Mouse (Mus musculus): Measurements from ENCODE around the gene Sema5b. TPM values are rescaled to one million over a fixed set of nuclear protein-coding genes. Genes with fewer than 3 reads are reported as not detected.

The Sema5b gene
- polyA plus RNA-seq (2014; fragmentation: Nextera tagmentation; extraction: Ambion mirVana): 2.7 and 3.3 TPM in 2 replicates

DNA sequence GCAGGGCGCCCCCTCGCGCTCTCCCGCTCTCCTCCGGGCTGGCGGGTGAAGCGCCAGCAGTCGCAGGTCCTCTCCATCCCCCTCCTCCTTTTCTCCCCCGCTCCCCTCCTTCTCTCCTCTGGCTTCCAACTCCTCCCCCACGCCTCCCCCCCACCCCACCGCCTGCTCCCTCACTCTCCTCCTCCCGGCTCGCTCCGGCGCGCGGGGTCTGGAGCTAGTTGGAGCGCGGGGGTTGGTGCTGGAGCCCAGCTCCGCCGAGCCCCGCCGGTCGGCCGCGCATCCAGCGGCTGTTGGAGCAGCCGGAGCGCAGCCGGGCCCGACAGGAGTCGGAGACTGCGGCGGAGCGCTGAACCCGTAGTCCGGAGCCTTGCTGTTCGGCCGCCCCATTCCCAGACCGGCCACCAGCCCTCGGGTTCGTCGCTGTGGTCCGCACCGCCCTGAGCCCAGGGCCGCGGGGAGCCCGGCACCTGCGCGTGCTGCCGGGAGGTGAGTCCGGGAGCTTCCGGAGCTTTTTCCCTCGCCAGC lies at the start of gene Sema5b:
Gene Sema5b, plus strand, starts transcription at position 29 of the 525 bp plus-strand sequence.
- H3K36me3 ChIP-seq (ENCODE audit: insufficient read depth): no peaks in the 10 kb centered on the region
- WGBS: under 1% methylated on average over 50 of the region's 54 CpGs
- H3K9ac ChIP-seq: peak within 1 kb of the TSS; percentile 50
- no peak within 1 kb of the TSS for H3K27ac ChIP-seq (ENCODE audit: low read depth)
- peak; percentile 82 for ATAC-seq (ENCODE audit: insufficient read depth)
- no peaks in the 10 kb centered on the region for H3K9me3 ChIP-seq (ENCODE audit: low read depth, low read length)
- DNase-seq: peak; percentile 84
- peak within 1 kb of the TSS; percentile 97 for H3K4me2 ChIP-seq
- H3K27me3 ChIP-seq (ENCODE audit: insufficient read depth, low read length): peaks cover 71% of the 10 kb centered on the region
- H3K4me3 ChIP-seq (ENCODE audit: low read depth, low read length): peak within 1 kb of the TSS; percentile 52
- TF ChIP-seq CTCF (IDR thresholded peaks at IDR 0.05; ENCODE audit: low read depth): no peak; the same call in 1 of the 2 replicates
- peaks cover 4% of the 10 kb centered on the region; the same call in 1 of the 2 replicates for H3K4me1 ChIP-seq (ENCODE audit: insufficient read depth)

- Histone ChIP-seq H3K4me3 (ENCODE audit: low read depth, low read length) (no peak overlapping the region), H3K9ac (no peak overlapping the region), H3K27me3 (ENCODE audit: insufficient read depth, low read length) (no peaks in the 10 kb centered on the region), H3K4me2 (no peak overlapping the region), H3K9me3 (ENCODE audit: low read depth, low read length) (no peaks in the 10 kb centered on the region), H3K4me1 (ENCODE audit: insufficient read depth) (no peaks in the 10 kb centered on the region), H3K27ac (ENCODE audit: low read depth) (no peak overlapping the region), H3K36me3 (ENCODE audit: insufficient read depth) (no peaks in the 10 kb centered on the region)
- no peak for TF ChIP-seq CTCF (IDR thresholded peaks at IDR 0.05; ENCODE audit: low read depth)
- 77% methylated on average over 3 of the region's 3 CpGs for whole genome bisulfite sequencing
- ATAC-seq (ENCODE audit: insufficient read depth): no peak
- no peak for DNase-seq
These were observed 40.6 kb upstream of the Sema5b start for GRCm38 (mm10) chr16:35500342-35500741.

DNA sequence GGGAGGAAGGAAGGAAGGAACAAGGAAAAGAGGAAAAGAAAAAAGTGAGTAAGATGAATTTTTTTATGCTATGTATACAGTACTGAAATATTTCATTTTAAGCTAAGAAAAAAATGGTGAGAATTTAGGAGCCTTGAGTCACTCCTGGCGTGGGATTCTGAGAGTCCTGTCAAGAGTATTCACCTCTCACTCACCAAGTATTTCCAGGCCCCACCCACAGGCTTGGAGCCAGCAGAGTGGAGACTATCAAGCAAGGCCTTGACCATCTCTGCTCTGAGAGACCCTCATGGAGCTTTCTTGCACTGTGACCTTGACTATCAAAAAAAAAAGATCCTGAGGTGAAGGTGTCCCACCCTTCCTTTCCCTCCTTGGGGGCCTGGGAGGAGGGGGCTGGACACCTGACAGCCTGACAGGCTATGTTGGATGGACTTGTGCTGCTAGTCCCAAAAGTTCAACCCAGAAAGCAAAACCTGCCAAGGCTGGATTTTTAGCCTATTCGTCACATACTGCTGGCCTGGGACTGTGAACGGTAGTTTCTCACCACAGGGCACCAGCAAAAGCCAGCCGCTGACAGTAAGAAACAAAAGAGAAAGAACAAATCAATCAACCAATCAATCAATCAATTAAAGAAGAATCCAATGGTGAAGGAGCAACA lies 39.7 kb upstream of the Sema5b start:
- no peak for TF ChIP-seq CTCF (IDR thresholded peaks at IDR 0.05; ENCODE audit: low read depth)
- WGBS: 51% methylated on average over 4 of the region's 4 CpGs
- H3K27me3 ChIP-seq (ENCODE audit: insufficient read depth, low read length): no peaks in the 10 kb centered on the region
- H3K9me3 ChIP-seq (ENCODE audit: low read depth, low read length): no peaks in the 10 kb centered on the region
- H3K4me2 ChIP-seq: no peak overlapping the region
- no peak overlapping the region for H3K4me3 ChIP-seq (ENCODE audit: low read depth, low read length)
- DNase-seq (no peak), ATAC-seq (ENCODE audit: insufficient read depth) (no peak)
- H3K36me3 ChIP-seq (ENCODE audit: insufficient read depth): no peaks in the 10 kb centered on the region
- H3K9ac ChIP-seq: no peak overlapping the region
- no peaks in the 10 kb centered on the region for H3K4me1 ChIP-seq (ENCODE audit: insufficient read depth)
- H3K27ac ChIP-seq (ENCODE audit: low read depth): no peak overlapping the region

- no peak overlapping the region for H3K27ac ChIP-seq (ENCODE audit: low read depth)
- 61% methylated on average over 11 of the region's 11 CpGs for WGBS
- no peak for DNase-seq
These were observed 38.5 kb upstream of the Sema5b start for GRCm38 (mm10) chr16:35502456-35502855.

GRCm38 (mm10) chr16:35504266-35504665 lies 36.7 kb upstream of the Sema5b start:
- no peak for ATAC-seq (ENCODE audit: insufficient read depth)
- no peak for DNase-seq
- no peaks in the 10 kb centered on the region for H3K27me3 ChIP-seq (ENCODE audit: insufficient read depth, low read length)
- TF ChIP-seq CTCF (IDR thresholded peaks at IDR 0.05; ENCODE audit: low read depth): no peak
- H3K9me3 ChIP-seq (ENCODE audit: low read depth, low read length): no peaks in the 10 kb centered on the region
- H3K4me1 ChIP-seq (ENCODE audit: insufficient read depth): no peaks in the 10 kb centered on the region
- whole genome bisulfite sequencing: 86% methylated on average over 8 of the region's 8 CpGs
- H3K27ac ChIP-seq (ENCODE audit: low read depth): no peak overlapping the region
- H3K9ac ChIP-seq: no peak overlapping the region
- no peak overlapping the region for H3K4me3 ChIP-seq (ENCODE audit: low read depth, low read length)
- no peak overlapping the region for H3K4me2 ChIP-seq
- no peaks in the 10 kb centered on the region for H3K36me3 ChIP-seq (ENCODE audit: insufficient read depth)

More at GRCm38 (mm10) chr16:35502456-35502855, 38.5 kb upstream of the Sema5b start:
- no peaks in the 10 kb centered on the region for H3K36me3 ChIP-seq (ENCODE audit: insufficient read depth)
- no peak overlapping the region for H3K4me3 ChIP-seq (ENCODE audit: low read depth, low read length)
- no peaks in the 10 kb centered on the region for H3K27me3 ChIP-seq (ENCODE audit: insufficient read depth, low read length)
- no peak overlapping the region for H3K4me2 ChIP-seq
- no peak overlapping the region for H3K9ac ChIP-seq
- no peak for ATAC-seq (ENCODE audit: insufficient read depth)
- no peaks in the 10 kb centered on the region for H3K9me3 ChIP-seq (ENCODE audit: low read depth, low read length)
- H3K4me1 ChIP-seq (ENCODE audit: insufficient read depth): no peaks in the 10 kb centered on the region
- no peak for TF ChIP-seq CTCF (IDR thresholded peaks at IDR 0.05; ENCODE audit: low read depth)

- Histone ChIP-seq H3K4me3 (ENCODE audit: low read depth, low read length) (no peak overlapping the region), H3K36me3 (ENCODE audit: insufficient read depth) (no peaks in the 10 kb centered on the region), H3K4me1 (ENCODE audit: insufficient read depth) (no peaks in the 10 kb centered on the region; the same call in 1 of the 2 replicates), H3K27ac (ENCODE audit: low read depth) (no peak overlapping the region), H3K9me3 (ENCODE audit: low read depth, low read length) (no peaks in the 10 kb centered on the region), H3K4me2 (no peak overlapping the region), H3K27me3 (ENCODE audit: insufficient read depth, low read length) (no peaks in the 10 kb centered on the region), H3K9ac (no peak overlapping the region)
- no peak for DNase-seq
- TF ChIP-seq CTCF (IDR thresholded peaks at IDR 0.05; ENCODE audit: low read depth): no peak
- WGBS: 84% methylated on average over 4 of the region's 4 CpGs
- no peak for ATAC-seq (ENCODE audit: insufficient read depth)
These were observed 35.2 kb upstream of the Sema5b start for GRCm38 (mm10) chr16:35505786-35506185.

- TF ChIP-seq CTCF (IDR thresholded peaks at IDR 0.05; ENCODE audit: low read depth): no peak
- ATAC-seq (ENCODE audit: insufficient read depth): no peak
These were observed 32.4 kb upstream of the Sema5b start for GRCm38 (mm10) chr16:35508581-35508980.

More at GRCm38 (mm10) chr16:35508581-35508980, 32.4 kb upstream of the Sema5b start:
- no peak overlapping the region for H3K9ac ChIP-seq
- no peak overlapping the region for H3K27ac ChIP-seq (ENCODE audit: low read depth)
- no peaks in the 10 kb centered on the region for H3K27me3 ChIP-seq (ENCODE audit: insufficient read depth, low read length)
- H3K4me3 ChIP-seq (ENCODE audit: low read depth, low read length): no peak overlapping the region
- no peak overlapping the region for H3K4me2 ChIP-seq
- no peaks in the 10 kb centered on the region for H3K9me3 ChIP-seq (ENCODE audit: low read depth, low read length)
- peak; percentile 24 for DNase-seq
- 65% methylated on average over 6 of the region's 6 CpGs for WGBS
- H3K4me1 ChIP-seq (ENCODE audit: insufficient read depth): no peaks in the 10 kb centered on the region; the same call in 1 of the 2 replicates
- no peaks in the 10 kb centered on the region for H3K36me3 ChIP-seq (ENCODE audit: insufficient read depth)
